Mouse (Mus musculus) G1E (cell line): ENCODE results near the gene Clic4.

Experiments
- CTCF ChIP-seq: IDR thresholded peaks from 2 replicates; pipeline ENCODE4 v1.5.1; 2012; ENCODE audit warnings: low read depth, low read length, inconsistent platforms, mixed read lengths
- GATA1 ChIP-seq: IDR thresholded peaks from 2 replicates; pipeline ENCODE4 v1.6.1; 2012; ENCODE audit warnings: borderline replicate concordance, low read length, inconsistent platforms, mixed read lengths
- POLR2AphosphoS5 ChIP-seq: IDR thresholded peaks from 2 replicates; pipeline ENCODE4 v1.6.1; 2012; ENCODE audit warnings: low read depth, low read length, inconsistent platforms; ENCODE audit not compliant: insufficient replicate concordance

DNA sequence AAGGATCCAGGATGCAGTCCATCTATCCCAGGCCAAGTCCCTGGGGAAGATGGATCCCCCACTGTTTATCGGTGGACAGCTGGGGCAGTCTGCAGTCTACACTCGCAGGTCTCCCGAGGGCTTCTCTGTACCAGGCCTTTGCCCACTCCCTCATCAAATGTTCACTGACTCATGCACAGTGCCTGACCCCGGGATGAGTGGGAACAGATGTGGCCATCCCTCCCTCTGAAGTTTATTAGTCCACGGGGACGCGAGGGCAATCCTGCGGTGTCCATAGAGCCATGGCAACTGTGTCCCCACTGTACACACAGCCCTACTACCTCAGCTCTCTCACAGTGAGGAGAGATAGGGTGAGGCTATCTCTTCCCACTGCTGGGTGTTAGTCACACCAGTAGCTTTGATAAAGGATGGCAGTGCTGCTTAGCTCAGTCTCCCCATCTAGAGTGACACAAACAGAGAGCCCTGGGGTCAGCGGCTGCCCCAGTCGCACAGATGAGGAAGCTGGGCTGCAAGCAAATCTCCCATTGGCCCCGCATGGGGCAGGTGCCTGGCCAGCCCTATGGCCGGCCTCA is 101.2 kb downstream of the Clic4 start:
- TF ChIP-seq CTCF (no peak), POLR2AphosphoS5 (no peak), GATA1 (no peak)
